Comparison of ENCODE assay signal across 8 mouse cellular contexts in the genomic region with DNA sequence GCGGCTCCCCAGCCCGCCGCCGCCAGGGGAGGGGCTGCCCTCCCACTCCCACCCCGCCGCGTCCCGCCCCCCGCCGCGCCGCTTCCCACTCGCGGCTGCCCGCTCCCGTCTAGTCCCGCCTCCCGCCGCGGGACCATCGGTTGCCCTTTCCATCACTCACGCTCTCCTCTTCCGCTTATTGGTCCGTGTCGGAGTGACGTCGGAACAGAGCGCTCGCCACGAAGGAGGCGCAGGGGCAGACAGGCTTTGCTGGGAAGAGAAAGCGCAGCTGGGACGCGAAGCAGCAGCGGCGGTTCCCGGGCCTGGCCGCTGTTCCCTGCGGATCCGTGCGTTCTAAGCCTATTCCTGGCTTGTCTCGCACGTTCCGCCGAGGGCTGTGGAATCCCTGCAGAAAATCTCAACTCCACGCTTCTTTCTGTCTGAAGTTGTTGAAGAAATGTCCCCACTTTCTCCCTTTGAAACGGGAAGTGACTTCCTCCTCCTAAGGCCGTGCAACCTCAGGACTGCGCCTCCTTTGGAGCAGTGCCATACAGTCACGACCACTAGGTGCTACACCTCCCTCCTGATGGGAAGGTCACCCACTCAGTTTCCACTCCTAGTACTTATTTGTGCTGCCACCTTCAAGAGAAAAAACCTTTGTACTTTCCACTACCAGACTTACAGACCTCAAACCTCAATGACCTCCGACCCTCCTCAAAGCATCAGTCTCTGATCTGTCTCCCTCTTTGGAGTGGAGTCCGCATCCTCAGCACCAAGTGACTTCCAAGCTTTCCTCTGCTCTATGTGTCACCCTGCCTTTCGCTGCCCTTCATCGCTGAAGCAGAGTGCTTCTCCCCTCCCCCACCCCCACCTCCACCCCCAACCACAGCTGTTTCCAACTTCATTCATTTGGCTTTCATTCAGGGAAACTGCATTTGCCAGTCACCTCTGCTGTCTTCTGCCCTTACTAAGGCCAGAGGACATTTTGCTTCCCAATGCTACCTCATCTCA. TPM values are rescaled to one million over a fixed set of nuclear protein-coding genes. Genes with fewer than 3 reads are reported as not detected.
A peak's percentile ranks its signal among the peaks of the same experiment; 100 is the strongest.
DNase-seq lines count a peak whose midpoint lies in the region; ATAC-seq lines count a peak whose summit lies in the region.

Gene Tmtc4 (minus strand): TSS at position 810 of the 990 bp plus-strand sequence.

- no peaks in the 10 kb centered on the region for H3K4me1 ChIP-seq in brown adipose tissue, adult 24 weeks (ENCODE audit: control insufficient read depth, insufficient read depth, insufficient read length, low read length)
- peaks cover 15% of the 10 kb centered on the region for H3K4me1 ChIP-seq in heart, embryonic 13.5 days
- H3K4me1 ChIP-seq in liver, embryonic 12.5 days: peaks cover 18% of the 10 kb centered on the region
- H3K4me1 ChIP-seq in stomach, embryonic 16.5 days (ENCODE audit: control insufficient read depth, insufficient read depth, low read length): 0 out of 2 replicates have a peak, but pooled peaks cover 2% of the 10 kb centered on the region

- peak within 1 kb of the TSS; percentile 73 for H3K27ac ChIP-seq in brown adipose tissue, adult 24 weeks (replicated peaks; ENCODE audit: low read depth, low read length)
- H3K27ac ChIP-seq in heart, embryonic 13.5 days (replicated peaks): peak within 1 kb of the TSS; percentile 95
- H3K27ac ChIP-seq in liver, embryonic 12.5 days: peak within 1 kb of the TSS; percentile 68
- H3K27ac ChIP-seq in stomach, embryonic 16.5 days (ENCODE audit: low read length): peak within 1 kb of the TSS; percentile 95

- no peaks in the 10 kb centered on the region for H3K9me3 ChIP-seq in heart, embryonic 13.5 days
- H3K9me3 ChIP-seq in liver, embryonic 12.5 days (replicated peaks): no peaks in the 10 kb centered on the region
- H3K9me3 ChIP-seq in stomach, embryonic 16.5 days (replicated peaks; ENCODE audit: control insufficient read depth, low read length): no peaks in the 10 kb centered on the region

- peak within 1 kb of the TSS; percentile 80 for H3K4me3 ChIP-seq in brown adipose tissue, adult 24 weeks (ENCODE audit: insufficient read depth, low read depth, low read length)
- H3K4me3 ChIP-seq in heart, embryonic 13.5 days: peak within 1 kb of the TSS; percentile 80
- H3K4me3 ChIP-seq in liver, embryonic 12.5 days: peak within 1 kb of the TSS; percentile 68
- peak within 1 kb of the TSS; percentile 72 for H3K4me3 ChIP-seq in stomach, embryonic 16.5 days (replicated peaks; ENCODE audit: low read length)

- H3K27me3 ChIP-seq in heart, embryonic 13.5 days (replicated peaks): peaks cover 8% of the 10 kb centered on the region; the same call in 1 of the 2 replicates
- peaks cover 32% of the 10 kb centered on the region for H3K27me3 ChIP-seq in liver, embryonic 12.5 days (replicated peaks)
- H3K27me3 ChIP-seq in stomach, embryonic 16.5 days (ENCODE audit: control insufficient read depth, insufficient read depth, low read length): no peaks in the 10 kb centered on the region

- WGBS in heart, embryonic 13.5 days: under 1% methylated on average over 41 of the region's 54 CpGs
- WGBS in liver, embryonic 12.5 days (ENCODE audit: insufficient replicate concordance): under 1% methylated on average over 49 of the region's 54 CpGs
- WGBS in stomach, embryonic 16.5 days: under 1% methylated on average over 52 of the region's 54 CpGs

- H3K4me2 ChIP-seq in heart, embryonic 13.5 days: peak within 1 kb of the TSS; percentile 97
- H3K4me2 ChIP-seq in liver, embryonic 12.5 days: peak within 1 kb of the TSS; percentile 98
- H3K4me2 ChIP-seq in stomach, embryonic 16.5 days (ENCODE audit: low read depth, low read length): peak within 1 kb of the TSS; percentile 85

- H3K36me3 ChIP-seq in heart, embryonic 13.5 days: no peaks in the 10 kb centered on the region
- H3K36me3 ChIP-seq in liver, embryonic 12.5 days: no peaks in the 10 kb centered on the region
- H3K36me3 ChIP-seq in stomach, embryonic 16.5 days (ENCODE audit: control insufficient read depth, insufficient read depth, low read length): no peaks in the 10 kb centered on the region

- peak; percentile 97 for DNase-seq in CD4-positive, CD25-positive, alpha-beta regulatory T cell, adult 2 months (ENCODE audit: low read depth, low spot score)
- DNase-seq in fat pad, adult 2 months (ENCODE audit: extremely low read depth, low read depth, low spot score): peak; percentile 52
- DNase-seq in kidney, postnatal 10 days: peak; percentile 97
- DNase-seq in natural killer cell, adult 2 months (ENCODE audit: low spot score in 2 of 2): peak; percentile 76 to 82

- peak; percentile 96 for ATAC-seq in heart, embryonic 13.5 days (ENCODE audit: extremely low read depth, insufficient number of reproducible peaks, low FRiP score, low TSS enrichment)
- ATAC-seq in liver, embryonic 12.5 days: peak; percentile 96
- ATAC-seq in stomach, embryonic 16.5 days (ENCODE audit: insufficient read depth, low FRiP score): peak; percentile 98

- H3K9ac ChIP-seq in heart, embryonic 13.5 days: peak within 1 kb of the TSS; percentile 88
- peak within 1 kb of the TSS; percentile 75 for H3K9ac ChIP-seq in liver, embryonic 12.5 days
- H3K9ac ChIP-seq in stomach, embryonic 16.5 days (ENCODE audit: low read length): peak within 1 kb of the TSS; percentile 84

RNA-seq across cellular contexts. Expression of gene Tmtc4, which starts in this region (rescaled TPM):
- polyA plus RNA-seq in brown adipose tissue, adult 24 weeks (2012; ENCODE audit: insufficient read depth, insufficient read length, missing spikeins): 6.6 and 6.7 TPM in 2 replicates
- 14.9 and 16.5 TPM in 2 replicates for polyA plus RNA-seq in heart, embryonic 13.5 days (2015; fragmentation: Nextera tagmentation; extraction: Ambion mirVana)
- 3.8 and 4.2 TPM in 2 replicates for polyA plus RNA-seq in liver, embryonic 12.5 days (2016; fragmentation: Nextera tagmentation; extraction: Ambion mirVana)
- 22.0 and 22.3 TPM in 2 replicates for polyA plus RNA-seq in stomach, embryonic 16.5 days (2015; fragmentation: Nextera tagmentation; extraction: Ambion mirVana)

Comparison
In these comparisons a context has a peak if more than half of its experiments do, and no peak if none do; other contexts are left out.
1. Peak in every context shown above with its lines: DNase-seq, ATAC-seq, H3K4me3 ChIP-seq and H3K27ac ChIP-seq.